Mouse (Mus musculus) stomach, postnatal 0 days (tissue): ENCODE data around the gene Tomm5. TPM values are rescaled to one million over a fixed set of nuclear protein-coding genes. Genes with fewer than 3 reads are reported as not detected.

Source experiments
- ATAC-seq: fragments of 200-750 bp; cut with Nextera tagmentation; 2 replicates; pipeline ENCODE4 v1.8.0; 2017; ENCODE audit not compliant: low FRiP score, low TSS enrichment
- DNase-seq: peaks from one replicate; pipeline ENCODE4 v3.0.0-alpha.2; 2016; ENCODE audit warnings: low spot score
- H3K27ac ChIP-seq: fragments of 300-500 bp; sonication (generic); replicated peaks from 2 replicates; pipeline ENCODE4 v1.5.1; 2014; ENCODE audit warnings: mild to moderate bottlenecking, control low read depth
- H3K27me3 ChIP-seq: fragments of 300-500 bp; sonication (generic); 2 replicates; pipeline ENCODE4 v1.6.1; 2014; ENCODE audit warnings: low read length; ENCODE audit not compliant: control insufficient read depth, insufficient read depth
- H3K36me3 ChIP-seq: fragments of 300-500 bp; sonication (generic); 2 replicates; pipeline ENCODE4 v1.6.1; 2014; ENCODE audit warnings: low read length, mixed read lengths; ENCODE audit not compliant: control insufficient read depth, insufficient read depth
- H3K4me1 ChIP-seq: fragments of 300-500 bp; sonication (generic); replicated peaks from 2 replicates; pipeline ENCODE4 v1.6.1; 2014; ENCODE audit warnings: antibody characterized with exemption; ENCODE audit not compliant: control insufficient read depth, insufficient read depth
- H3K4me2 ChIP-seq: fragments of 300-500 bp; sonication (generic); replicated peaks from 2 replicates; pipeline ENCODE4 v1.6.1; 2014; ENCODE audit warnings: low read depth, mild to moderate bottlenecking, control low read depth, moderate library complexity
- H3K4me3 ChIP-seq: fragments of 300-500 bp; sonication (generic); 2 replicates; pipeline ENCODE4 v1.5.1; 2014; ENCODE audit warnings: low read depth, low read length, control low read depth
- H3K9ac ChIP-seq: fragments of 300-500 bp; sonication (generic); 2 replicates; pipeline ENCODE4 v1.6.1; 2014; ENCODE audit warnings: mild to moderate bottlenecking, low read length, control low read depth, mixed read lengths
- H3K9me3 ChIP-seq: fragments of 300-500 bp; sonication (generic); 2 replicates; pipeline ENCODE4 v1.6.1; 2016; ENCODE audit warnings: low read length; ENCODE audit not compliant: control insufficient read depth
- CTCF ChIP-seq: IDR thresholded peaks from 2 replicates; pipeline ENCODE4 v1.5.1; 2016; ENCODE audit warnings: antibody characterized with exemption, low read depth, mild to moderate bottlenecking, moderate library complexity
- EP300 ChIP-seq: optimal IDR thresholded peaks from 2 replicates; pipeline ENCODE3; 2016; ENCODE audit warnings: antibody characterized with exemption
- whole genome bisulfite sequencing: fragments of 180-500 bp; shearing (Covaris S2); extraction: QIAGEN DNeasy Blood & Tissue Kit; methylation state at CpG from one replicate; pipeline ENCODE4 v1.1.7; 2014; 5-methylcytosine and 5-hydroxymethylcytosine counted together
- polyA plus RNA-seq: library from polyadenylated mRNA; unstranded; fragments of >200 nt; fragmentation: Nextera tagmentation; extraction: Ambion mirVana; gene quantifications from 2 replicates; pipeline ENCODE4 v1.2.1, GENCODE M21; 2015

The Tomm5 gene
- polyA plus RNA-seq, 1 experiment from 2014 or later, result 257 TPM

- no peak for ATAC-seq
- WGBS, result 57% methylated on average over 8 of the region's 8 CpGs
- Histone ChIP-seq H3K27ac (no peak overlapping the region), H3K36me3 (no peaks in the 10 kb centered on the region), H3K9me3 (no peaks in the 10 kb centered on the region), H3K4me2 (no peak overlapping the region), H3K4me3 (no peak overlapping the region), H3K9ac (no peak overlapping the region), H3K27me3 (no peaks in the 10 kb centered on the region), H3K4me1 (no peaks in the 10 kb centered on the region)
- DNase-seq, result no peak
- TF ChIP-seq EP300 (no peak), CTCF (no peak)
Observed at GRCm38 (mm10) chr4:45134471-45134870, 26.6 kb upstream of the Tomm5 start.

DNA sequence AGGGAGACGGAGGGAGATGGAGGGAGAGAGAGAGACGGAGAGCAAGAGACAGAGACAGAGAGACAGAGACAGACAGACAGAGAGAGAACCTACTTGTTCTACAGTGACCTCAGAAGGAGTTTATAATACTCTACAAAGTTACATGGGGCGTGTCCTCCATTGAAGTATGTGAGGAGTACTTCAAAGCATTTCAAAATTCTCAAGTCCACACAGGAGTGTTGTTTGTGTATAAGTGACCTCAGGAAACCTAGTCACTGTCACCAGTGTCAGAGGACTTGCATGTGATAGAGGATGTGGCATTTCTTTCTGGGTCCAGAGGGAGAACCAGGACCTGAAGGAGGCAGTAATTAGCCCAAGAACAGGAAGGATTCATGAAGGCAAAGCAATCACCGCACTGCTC, 23.1 kb upstream of the Tomm5 start:
- no peak overlapping the region for H3K9ac ChIP-seq
- 55% methylated on average over 4 of the region's 4 CpGs for WGBS
- no peaks in the 10 kb centered on the region for H3K9me3 ChIP-seq
- H3K4me2 ChIP-seq, result no peak overlapping the region
- no peaks in the 10 kb centered on the region for H3K36me3 ChIP-seq
- H3K4me1 ChIP-seq, result no peaks in the 10 kb centered on the region
- no peak overlapping the region for H3K4me3 ChIP-seq
- no peaks in the 10 kb centered on the region for H3K27me3 ChIP-seq
- ATAC-seq, result no peak
- DNase-seq, result no peak
- TF ChIP-seq EP300 (no peak), CTCF (no peak)
- H3K27ac ChIP-seq, result no peak overlapping the region

DNA sequence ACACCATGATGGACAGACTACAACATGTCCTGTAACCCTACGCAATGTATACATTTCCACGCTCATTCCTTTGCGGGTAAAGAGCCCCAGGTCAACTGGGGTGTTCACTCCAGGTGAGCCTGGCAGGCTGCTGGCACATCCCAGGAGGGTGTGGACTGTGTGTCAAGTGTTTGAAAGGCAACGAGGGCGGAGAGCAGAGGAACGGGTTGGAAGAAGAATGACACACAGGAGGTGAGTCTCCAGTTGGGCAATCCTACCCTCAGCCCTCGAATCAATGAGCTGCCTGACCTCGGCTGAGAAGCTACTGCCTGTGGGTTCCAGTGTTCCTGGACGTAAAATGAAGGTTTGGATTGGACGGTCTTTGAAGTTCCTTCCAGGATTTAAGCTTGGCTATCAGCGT, 13.4 kb upstream of the Tomm5 start:
- H3K27ac ChIP-seq, result no peak overlapping the region
- ATAC-seq, result peak; percentile 85
- no peak overlapping the region for H3K4me3 ChIP-seq
- TF ChIP-seq CTCF (no peak), EP300 (no peak)
- peak; percentile 24 for DNase-seq
- H3K27me3 ChIP-seq, result no peaks in the 10 kb centered on the region
- H3K4me2 ChIP-seq, result no peak overlapping the region
- no peaks in the 10 kb centered on the region for H3K4me1 ChIP-seq
- no peaks in the 10 kb centered on the region for H3K36me3 ChIP-seq
- WGBS, result 72% methylated on average over 11 of the region's 11 CpGs
- H3K9me3 ChIP-seq, result no peaks in the 10 kb centered on the region
- H3K9ac ChIP-seq, result no peak overlapping the region

DNA sequence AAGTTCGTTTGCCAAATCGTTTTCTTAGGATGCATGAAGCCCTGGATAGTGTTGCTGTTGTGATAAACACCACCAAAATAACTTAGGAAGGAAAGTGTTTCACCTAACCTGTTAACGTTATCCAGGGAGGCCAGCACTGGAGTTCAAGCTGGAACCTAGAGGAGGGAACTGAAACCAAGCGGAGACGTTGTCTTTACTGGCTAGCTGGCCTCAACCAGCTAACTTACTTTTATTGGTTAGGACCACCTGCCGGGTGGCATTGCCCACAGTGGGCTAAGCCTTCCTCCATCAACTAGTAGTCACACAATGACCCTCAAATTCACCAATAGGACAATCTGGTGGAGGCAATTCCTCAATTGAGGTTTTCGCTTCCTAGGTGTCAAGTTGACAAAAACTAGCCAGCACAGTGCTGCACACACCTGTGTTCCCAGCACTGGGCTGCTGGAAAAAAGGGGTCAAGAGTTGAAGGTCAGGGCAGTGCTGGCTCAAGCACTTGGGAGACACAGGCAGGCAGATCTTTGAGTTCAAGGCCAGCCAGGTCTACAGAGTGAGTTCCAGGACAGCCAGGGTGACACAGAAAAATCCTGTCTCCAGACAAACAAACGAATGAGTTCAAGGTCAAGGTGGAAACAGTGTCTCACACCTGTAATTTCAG, 669 bp upstream of the Tomm5 start:
- no peak overlapping the region for H3K9ac ChIP-seq
- H3K4me2 ChIP-seq, result peak overlapping the region; percentile 15; the same call in 1 of the 2 replicates
- no peak overlapping the region for H3K4me3 ChIP-seq
- WGBS, result 63% methylated on average over 8 of the region's 8 CpGs
- H3K36me3 ChIP-seq, result peaks cover 2% of the 10 kb centered on the region; the same call in 1 of the 2 replicates
- H3K9me3 ChIP-seq, result no peaks in the 10 kb centered on the region
- TF ChIP-seq EP300 (no peak), CTCF (no peak)
- H3K27me3 ChIP-seq, result no peaks in the 10 kb centered on the region
- no peaks in the 10 kb centered on the region for H3K4me1 ChIP-seq
- ATAC-seq (no peak), DNase-seq (no peak)
- H3K27ac ChIP-seq, result no peak overlapping the region

GRCm38 (mm10) chr4:45107066-45107465, 848 bp downstream of the Tomm5 start:
- peak; percentile 53; the same call in 1 of the 2 replicates for ATAC-seq
- WGBS, result 5% methylated on average over 4 of the region's 4 CpGs
- peak overlapping the region; percentile 76 for H3K27ac ChIP-seq

GRCm38 (mm10) chr4:45106409-45106808, 1.5 kb downstream of the Tomm5 start:
- Histone ChIP-seq H3K9me3 (no peaks in the 10 kb centered on the region), H3K9ac (no peak overlapping the region), H3K4me3 (no peak overlapping the region), H3K4me1 (no peaks in the 10 kb centered on the region), H3K27ac (no peak overlapping the region), H3K27me3 (no peaks in the 10 kb centered on the region), H3K4me2 (peak overlapping the region; percentile 70; the same call in 1 of the 2 replicates), H3K36me3 (peaks cover 5% of the 10 kb centered on the region)
- ATAC-seq, result no peak
- DNase-seq, result no peak
- TF ChIP-seq EP300 (no peak), CTCF (peak; percentile 32)
- WGBS, result 66% methylated on average over 5 of the region's 5 CpGs

More at GRCm38 (mm10) chr4:45107066-45107465, 848 bp downstream of the Tomm5 start:
- TF ChIP-seq EP300 (no peak), CTCF (no peak)
- peak; percentile 44 for DNase-seq
- Histone ChIP-seq H3K9me3 (no peaks in the 10 kb centered on the region), H3K9ac (peak overlapping the region; percentile 84), H3K27me3 (no peaks in the 10 kb centered on the region), H3K36me3 (peaks cover 5% of the 10 kb centered on the region), H3K4me3 (peak overlapping the region; percentile 75), H3K4me2 (peak overlapping the region; percentile 70), H3K4me1 (no peaks in the 10 kb centered on the region)
